Mouse (Mus musculus) liver, embryonic 11.5 days (tissue): ENCODE data around the gene Trmt1. TPM values are rescaled to one million over a fixed set of nuclear protein-coding genes. Genes with fewer than 3 reads are reported as not detected.
A peak's percentile ranks its signal among the peaks of the same experiment; 100 is the strongest.

Experiments
- ATAC-seq: fragments of 200-750 bp; cut with Nextera tagmentation; replicated peaks from 2 replicates; pipeline ENCODE4 v1.8.0; 2017; ENCODE audit warnings: moderate number of reproducible peaks, mild to moderate bottlenecking, moderate TSS enrichment, moderate library complexity; ENCODE audit not compliant: low FRiP score
- DNase-seq: peaks from one replicate; pipeline ENCODE4 v3.0.0-alpha.2; 2017; ENCODE audit warnings: low spot score
- H3K27ac ChIP-seq: fragments of 300-500 bp; sonication (generic); 2 replicates; pipeline ENCODE4 v1.5.1; 2014; ENCODE audit warnings: mild to moderate bottlenecking, low read depth, low read length, control low read depth
- H3K27me3 ChIP-seq: fragments of 300-500 bp; sonication (generic); replicated peaks from 2 replicates; pipeline ENCODE4 v1.6.1; 2014; ENCODE audit warnings: low read length, mixed read lengths; ENCODE audit not compliant: control insufficient read depth, insufficient read depth
- H3K36me3 ChIP-seq: fragments of 300-500 bp; sonication (generic); 2 replicates; pipeline ENCODE4 v1.6.1; 2014; ENCODE audit warnings: mild to moderate bottlenecking, low read length, moderate library complexity, mixed read lengths; ENCODE audit not compliant: control insufficient read depth, insufficient read depth
- H3K4me1 ChIP-seq: fragments of 300-500 bp; sonication (generic); replicated peaks from 2 replicates; pipeline ENCODE4 v1.6.1; 2014; ENCODE audit warnings: low read length, mixed read lengths; ENCODE audit not compliant: control insufficient read depth, insufficient read depth
- H3K4me2 ChIP-seq: fragments of 300-500 bp; sonication (generic); 2 replicates; pipeline ENCODE4 v1.6.1; 2014; ENCODE audit warnings: mild to moderate bottlenecking, control low read depth, moderate library complexity
- H3K4me3 ChIP-seq: fragments of 300-500 bp; sonication (generic); 2 replicates; pipeline ENCODE4 v1.5.1; 2014; ENCODE audit warnings: low read depth, low read length, control low read depth
- H3K9ac ChIP-seq: fragments of 300-500 bp; sonication (generic); 2 replicates; pipeline ENCODE4 v1.6.1; 2014; ENCODE audit warnings: low read depth, low read length, control low read depth
- H3K9me3 ChIP-seq: fragments of 300-500 bp; sonication (generic); 2 replicates; pipeline ENCODE4 v1.6.1; 2016; ENCODE audit warnings: low read length, inconsistent platforms, mixed read lengths; ENCODE audit not compliant: control insufficient read depth
- WGBS: fragments of 180-500 bp; shearing (Covaris S2); extraction: QIAGEN DNeasy Blood & Tissue Kit; methylation state at CpG from one replicate; pipeline ENCODE4 v1.1.7; 2014; 5-methylcytosine and 5-hydroxymethylcytosine counted together
- polyA plus RNA-seq: library from polyadenylated mRNA; unstranded; fragments of >200 nt; fragmentation: Nextera tagmentation; extraction: Ambion mirVana; gene quantifications from 2 replicates; pipeline ENCODE4 v1.2.1, GENCODE M21; 2014

The Trmt1 gene
- polyA plus RNA-seq, 1 experiment from 2014 or later: 95.6 TPM

DNA sequence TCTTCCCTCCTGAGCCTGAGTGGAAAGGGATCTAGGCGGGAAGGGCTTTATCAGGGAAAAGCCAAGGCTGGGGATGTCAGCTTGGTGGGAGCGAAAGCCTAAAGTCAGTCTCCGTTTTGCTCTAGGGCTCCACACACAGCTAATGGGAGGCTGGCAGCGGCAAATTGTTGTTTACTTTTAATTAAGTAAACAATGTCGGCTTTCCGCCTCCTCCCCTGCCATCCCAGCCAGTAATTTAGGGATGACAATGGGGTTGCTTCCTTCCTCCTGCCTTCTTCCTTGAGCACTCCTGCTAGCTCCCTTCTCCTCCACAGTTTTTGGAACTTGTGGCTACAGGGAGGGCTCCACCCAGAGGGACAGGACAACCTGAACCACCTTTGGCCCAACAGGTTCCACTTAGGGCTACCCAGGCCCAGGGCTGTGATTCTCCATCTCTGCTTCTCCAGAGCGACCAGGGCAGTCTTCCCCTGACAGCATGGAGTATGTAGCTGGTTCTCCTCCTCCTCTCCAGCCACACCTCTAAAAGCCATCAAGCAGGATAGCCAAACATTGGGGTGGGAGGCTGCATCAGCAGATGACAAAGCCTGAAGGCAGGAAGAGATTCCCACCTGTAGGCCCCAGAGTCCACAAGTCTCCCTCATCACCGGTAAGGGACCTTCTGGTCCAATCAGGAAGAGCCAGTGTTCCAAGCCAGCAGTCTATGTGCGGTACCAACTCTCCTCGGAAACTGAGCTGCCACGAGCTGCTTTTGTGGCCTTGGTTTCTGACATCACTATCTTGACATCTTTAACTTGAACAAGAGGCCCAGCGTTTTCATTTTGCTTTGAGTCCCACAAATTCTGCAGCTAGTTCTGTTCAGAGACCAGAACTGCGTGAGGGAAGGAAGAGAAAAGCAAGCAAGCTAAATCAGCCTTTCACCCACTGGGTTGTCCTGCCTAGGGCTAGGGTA lies 55.1 kb downstream of the Trmt1 start:
- H3K27me3 ChIP-seq: peaks cover 68% of the 10 kb centered on the region
- no peaks in the 10 kb centered on the region for H3K9me3 ChIP-seq
- no peak overlapping the region for H3K27ac ChIP-seq
- no peak overlapping the region for H3K4me2 ChIP-seq
- DNase-seq (no peak), ATAC-seq (no peak)
- no peak overlapping the region for H3K4me3 ChIP-seq
- no peak overlapping the region for H3K9ac ChIP-seq
- WGBS: 42% methylated on average over 13 of the region's 13 CpGs
- H3K4me1 ChIP-seq: peaks cover 51% of the 10 kb centered on the region
- no peaks in the 10 kb centered on the region for H3K36me3 ChIP-seq

DNA sequence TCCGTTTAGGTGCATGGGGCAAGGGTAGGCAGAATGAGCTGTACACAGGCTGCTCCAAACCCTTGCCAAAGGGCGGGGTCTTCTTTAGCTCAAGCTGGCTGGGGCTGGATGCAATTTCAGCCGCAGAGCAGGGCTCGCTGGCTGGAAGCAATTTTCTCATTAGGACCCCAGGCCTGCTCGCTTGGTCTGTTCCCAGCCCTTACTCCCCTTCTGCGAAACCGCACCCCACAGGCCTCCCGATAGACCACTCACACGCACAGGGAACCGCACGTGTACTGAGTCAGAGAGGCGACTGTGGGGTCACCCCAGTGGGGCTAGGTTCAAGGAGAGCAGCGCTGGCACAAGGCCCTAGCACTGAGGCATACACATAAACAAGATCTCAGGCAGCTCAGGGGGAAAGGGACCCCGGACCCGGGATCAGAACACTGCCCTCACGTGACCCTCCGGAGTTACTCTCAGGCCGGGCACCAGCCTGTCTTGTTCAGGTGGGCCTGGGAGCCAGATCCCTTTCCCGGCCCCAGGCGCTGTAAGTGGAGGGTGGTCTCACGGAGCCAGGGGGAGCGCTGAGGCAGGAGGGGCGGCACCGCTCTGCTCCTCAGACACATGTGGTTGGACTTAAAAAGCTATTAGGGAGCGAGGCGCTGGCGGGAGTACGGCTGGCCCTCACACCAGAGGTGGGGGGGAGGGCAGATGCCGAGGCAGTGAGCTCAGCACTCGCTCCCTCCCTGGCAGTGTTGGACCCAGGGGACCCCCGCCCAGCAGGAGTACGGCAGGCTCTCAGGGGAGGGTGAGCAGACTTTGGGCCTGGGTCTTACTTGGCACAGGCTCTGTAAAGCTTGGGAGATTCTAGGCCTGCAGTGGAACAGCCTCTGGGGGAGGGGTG lies 56.3 kb downstream of the Trmt1 start:
- WGBS: 34% methylated on average over 32 of the region's 32 CpGs
- Histone ChIP-seq H3K36me3 (no peaks in the 10 kb centered on the region), H3K4me2 (peak overlapping the region; percentile 46), H3K4me3 (peak overlapping the region; percentile 15; the same call in 1 of the 2 replicates), H3K27me3 (peaks cover 73% of the 10 kb centered on the region), H3K27ac (peak overlapping the region; percentile 9), H3K9ac (peak overlapping the region; percentile 6; the same call in 1 of the 2 replicates), H3K4me1 (peaks cover 51% of the 10 kb centered on the region), H3K9me3 (no peaks in the 10 kb centered on the region)
- ATAC-seq: 0 out of 2 replicates have a peak, but pooled peaks have one; percentile 10
- DNase-seq: no peak

- peak overlapping the region; percentile 46 for H3K4me2 ChIP-seq
- H3K4me3 ChIP-seq: peak overlapping the region; percentile 15; the same call in 1 of the 2 replicates
- 22% methylated on average over 10 of the region's 10 CpGs for WGBS
- H3K27ac ChIP-seq: peak overlapping the region; percentile 9
- DNase-seq (no peak), ATAC-seq (0 out of 2 replicates have a peak, but pooled peaks have one; percentile 8)
- no peaks in the 10 kb centered on the region for H3K9me3 ChIP-seq
- no peaks in the 10 kb centered on the region for H3K36me3 ChIP-seq
- H3K4me1 ChIP-seq: peaks cover 46% of the 10 kb centered on the region
- peaks cover 73% of the 10 kb centered on the region for H3K27me3 ChIP-seq
- no peak overlapping the region for H3K9ac ChIP-seq
Measured at GRCm38 (mm10) chr8:84743054-84743415, 56.9 kb downstream of the Trmt1 start.

DNA sequence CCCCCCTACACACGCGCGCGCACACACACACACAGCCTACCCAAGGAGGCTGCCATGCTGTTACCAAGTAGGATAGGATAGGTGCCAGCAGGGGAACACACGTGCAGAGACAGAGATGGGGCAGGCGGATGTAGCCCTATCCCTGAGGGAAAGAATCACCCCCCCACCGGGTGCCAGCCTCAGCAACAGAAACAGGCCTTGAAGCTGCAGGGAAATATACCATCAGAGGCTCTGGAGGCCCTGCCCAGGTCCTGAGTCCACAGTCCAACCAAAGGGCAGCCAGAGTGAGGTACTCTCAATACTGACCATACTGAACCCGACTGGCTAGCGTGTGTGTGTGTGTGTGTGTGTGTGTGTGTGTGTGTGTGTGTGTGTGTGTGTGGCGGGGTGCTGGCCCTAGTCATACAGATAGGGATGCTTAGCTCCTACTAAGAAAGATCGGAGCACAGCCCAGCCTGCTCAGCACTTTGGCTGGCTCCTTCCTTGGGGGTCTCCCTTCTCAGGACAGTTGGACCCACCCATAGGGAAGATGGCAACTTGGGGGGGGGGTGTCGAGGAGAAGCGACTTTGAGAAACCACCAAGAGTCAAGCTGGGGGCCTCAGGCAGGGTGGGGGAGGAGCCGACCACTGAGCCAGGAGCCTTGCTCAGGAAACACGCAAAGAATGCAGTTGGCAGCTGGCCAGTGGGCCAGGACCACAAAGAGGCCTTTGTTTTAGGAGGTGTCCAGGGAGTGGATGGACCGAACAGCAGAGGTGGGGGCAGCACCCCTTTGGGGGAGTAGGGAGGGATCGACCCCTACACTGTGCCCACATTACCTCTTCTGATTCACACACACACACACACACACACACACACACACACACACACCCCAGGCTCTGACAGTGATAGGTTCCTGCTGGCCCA lies 57.7 kb downstream of the Trmt1 start:
- ATAC-seq (0 out of 2 replicates have a peak, but pooled peaks have one; percentile 27), DNase-seq (no peak)
- Histone ChIP-seq H3K9me3 (no peaks in the 10 kb centered on the region), H3K27me3 (peaks cover 67% of the 10 kb centered on the region), H3K4me2 (peak overlapping the region; percentile 46), H3K4me3 (no peak overlapping the region), H3K36me3 (no peaks in the 10 kb centered on the region), H3K27ac (peak overlapping the region; percentile 9; the same call in 1 of the 2 replicates), H3K4me1 (peaks cover 40% of the 10 kb centered on the region), H3K9ac (0 out of 2 replicates have a peak overlapping the region, but pooled peaks have one; percentile 8)
- 31% methylated on average over 17 of the region's 17 CpGs for WGBS

DNA sequence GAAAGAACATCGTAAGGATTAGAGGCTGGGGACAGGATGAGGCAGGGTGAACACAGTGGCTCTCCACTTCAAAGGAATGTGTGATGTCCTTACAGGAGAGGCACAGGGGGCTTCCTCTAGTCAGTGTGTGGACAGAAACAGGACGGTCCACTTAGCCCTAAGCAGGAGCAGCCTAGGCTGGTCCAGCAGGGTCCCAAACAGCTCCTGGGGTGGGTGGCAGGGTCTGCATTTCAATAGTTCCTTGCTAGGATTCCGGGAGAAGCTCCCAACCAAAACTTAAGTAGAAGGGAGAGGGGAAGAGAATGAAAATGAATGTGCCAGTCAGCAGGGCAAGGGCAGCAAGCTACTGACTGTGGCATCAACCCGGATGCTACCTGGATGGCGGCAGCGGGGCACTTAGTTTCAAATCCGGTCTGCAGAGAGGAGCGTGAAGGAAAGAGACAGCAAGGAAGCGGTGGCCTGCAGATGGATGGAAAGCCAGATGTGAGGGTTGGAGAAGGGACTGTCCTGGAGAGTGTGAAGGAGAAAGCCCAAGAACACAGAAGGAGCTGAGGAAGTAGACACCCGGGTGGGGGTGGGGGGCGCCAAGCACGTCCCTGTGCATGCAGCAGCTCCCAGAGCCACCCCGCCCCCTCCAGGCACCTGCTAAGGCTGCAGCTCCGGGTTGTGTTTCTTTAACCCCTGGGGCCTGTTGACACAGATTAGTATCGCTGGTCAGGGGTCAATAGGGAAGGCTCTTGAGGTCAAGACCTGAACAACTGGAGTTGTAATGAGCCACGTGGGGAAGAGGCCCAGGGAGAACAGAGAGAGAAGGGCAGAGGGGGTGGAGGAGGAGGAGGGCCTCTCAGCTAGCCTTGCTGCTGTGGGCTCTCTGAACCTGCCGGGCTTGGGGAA lies 59.2 kb downstream of the Trmt1 start:
- no peak overlapping the region for H3K27ac ChIP-seq

More for the DNA sequence above, 59.2 kb downstream of the Trmt1 start:
- H3K9me3 ChIP-seq: no peaks in the 10 kb centered on the region
- DNase-seq (no peak), ATAC-seq (no peak)
- H3K4me2 ChIP-seq: peak overlapping the region; percentile 3
- H3K36me3 ChIP-seq: no peaks in the 10 kb centered on the region
- 11% methylated on average over 17 of the region's 17 CpGs for WGBS
- peaks cover 39% of the 10 kb centered on the region for H3K4me1 ChIP-seq
- H3K9ac ChIP-seq: no peak overlapping the region
- H3K27me3 ChIP-seq: peaks cover 62% of the 10 kb centered on the region
- no peak overlapping the region for H3K4me3 ChIP-seq

Other genes with a start within 250 kb of the Trmt1 start
- gene Ier2, start 23.5 kb upstream of the Trmt1 start, polyA plus RNA-seq: 46.5 and 50.1 TPM in 2 replicates
- gene Nacc1, start 1.6 kb downstream of the Trmt1 start, polyA plus RNA-seq: 23.0 and 25.2 TPM in 2 replicates
- gene Lyl1, start 15.2 kb downstream of the Trmt1 start, polyA plus RNA-seq: 67.9 and 68.6 TPM in 2 replicates
- gene G430095P16Rik, start 36.7 kb downstream of the Trmt1 start, polyA plus RNA-seq: 11.8 and 12.3 TPM in 2 replicates
- 5.0 and 7.1 TPM in 2 replicates for gene Nfix, start 114.0 kb downstream of the Trmt1 start, polyA plus RNA-seq
- 4.5 and 4.9 TPM in 2 replicates for gene Dand5, start 136.5 kb downstream of the Trmt1 start, polyA plus RNA-seq
- gene Gadd45gip1, start 145.2 kb downstream of the Trmt1 start, polyA plus RNA-seq: 87.8 and 90.6 TPM in 2 replicates
- gene Rad23a, start 154.4 kb downstream of the Trmt1 start, polyA plus RNA-seq: 188 and 191 TPM in 2 replicates
- gene Calr, start 160.6 kb downstream of the Trmt1 start, polyA plus RNA-seq: 860 and 893 TPM in 2 replicates
- gene Farsa, start 170.7 kb downstream of the Trmt1 start, polyA plus RNA-seq: 130 TPM in 2 replicates
- gene Syce2, start 185.8 kb downstream of the Trmt1 start, polyA plus RNA-seq: 144 and 160 TPM in 2 replicates
- 53.5 and 56.7 TPM in 2 replicates for gene Gcdh, start 207.6 kb downstream of the Trmt1 start, polyA plus RNA-seq
- 458 and 504 TPM in 2 replicates for gene Klf1, start 215.6 kb downstream of the Trmt1 start, polyA plus RNA-seq
- 11.5 and 12.7 TPM in 2 replicates for gene Dnase2a, start 222.3 kb downstream of the Trmt1 start, polyA plus RNA-seq